Mouse (Mus musculus) hindbrain, embryonic 16.5 days (tissue): ENCODE results near the gene Map3k10. TPM values are rescaled to one million over a fixed set of nuclear protein-coding genes. Genes with fewer than 3 reads are reported as not detected.

Experiments used
- ATAC-seq: fragments of 200-750 bp; cut with Nextera tagmentation; 2 replicates; pipeline ENCODE4 v1.8.0; 2017; ENCODE audit warnings: moderate TSS enrichment, moderate library complexity
- H3K27ac ChIP-seq: fragments of 300-500 bp; sonication (generic); 2 replicates; pipeline ENCODE4 v1.5.1; 2014; ENCODE audit warnings: low read depth, mild to moderate bottlenecking, control low read depth, low read length, moderate library complexity
- H3K27me3 ChIP-seq: fragments of 300-500 bp; sonication (generic); replicated peaks from 2 replicates; pipeline ENCODE4 v1.6.1; 2014; ENCODE audit warnings: low read length; ENCODE audit not compliant: control insufficient read depth, insufficient read depth
- H3K36me3 ChIP-seq: fragments of 300-500 bp; sonication (generic); 2 replicates; pipeline ENCODE4 v1.6.1; 2014; ENCODE audit warnings: mild to moderate bottlenecking, low read length, moderate library complexity, mixed read lengths; ENCODE audit not compliant: control insufficient read depth, insufficient read depth
- H3K4me1 ChIP-seq: fragments of 300-500 bp; sonication (generic); 2 replicates; pipeline ENCODE4 v1.6.1; 2014; ENCODE audit warnings: low read depth, low read length; ENCODE audit not compliant: control insufficient read depth, insufficient read depth
- H3K4me2 ChIP-seq: fragments of 300-500 bp; sonication (generic); 2 replicates; pipeline ENCODE4 v1.6.1; 2014; ENCODE audit warnings: mild to moderate bottlenecking, low read length, control low read depth, moderate library complexity
- H3K4me3 ChIP-seq: fragments of 300-500 bp; sonication (generic); 2 replicates; pipeline ENCODE4 v1.5.1; 2014; ENCODE audit warnings: mild to moderate bottlenecking, low read length, control low read depth, moderate library complexity
- H3K9ac ChIP-seq: fragments of 300-500 bp; sonication (generic); 2 replicates; pipeline ENCODE4 v1.6.1; 2014; ENCODE audit warnings: low read depth, mild to moderate bottlenecking, control low read depth, low read length, moderate library complexity
- H3K9me3 ChIP-seq: fragments of 300-500 bp; sonication (generic); 2 replicates; pipeline ENCODE4 v1.6.1; 2014; ENCODE audit warnings: mild to moderate bottlenecking, low read length, moderate library complexity; ENCODE audit not compliant: control insufficient read depth
- WGBS: fragments of 180-500 bp; shearing (Covaris S2); extraction: QIAGEN DNeasy Blood & Tissue Kit; methylation state at CpG from one replicate; pipeline ENCODE4 v1.1.7; 2014; 5-methylcytosine and 5-hydroxymethylcytosine counted together
- polyA plus RNA-seq: library from polyadenylated mRNA; unstranded; fragments of >200 nt; fragmentation: Nextera tagmentation; extraction: Ambion mirVana; gene quantifications from 2 replicates; pipeline ENCODE4 v1.2.1, GENCODE M21; 2015

Gene Map3k10
- polyA plus RNA-seq, 1 experiment from 2014 or later: 17.5 TPM

GRCm38 (mm10) chr7:27607580-27607979 lies 66.8 kb downstream of the Map3k10 start:
- Histone ChIP-seq H3K4me2 (no peak overlapping the region), H3K27me3 (no peaks in the 10 kb centered on the region), H3K4me3 (no peak overlapping the region), H3K27ac (peak overlapping the region; percentile 49; the same call in 1 of the 2 replicates), H3K36me3 (no peaks in the 10 kb centered on the region), H3K9ac (no peak overlapping the region), H3K9me3 (no peaks in the 10 kb centered on the region), H3K4me1 (peaks cover 30% of the 10 kb centered on the region)
- ATAC-seq: peak; percentile 69
- 39% methylated on average over 5 of the region's 5 CpGs for WGBS

DNA sequence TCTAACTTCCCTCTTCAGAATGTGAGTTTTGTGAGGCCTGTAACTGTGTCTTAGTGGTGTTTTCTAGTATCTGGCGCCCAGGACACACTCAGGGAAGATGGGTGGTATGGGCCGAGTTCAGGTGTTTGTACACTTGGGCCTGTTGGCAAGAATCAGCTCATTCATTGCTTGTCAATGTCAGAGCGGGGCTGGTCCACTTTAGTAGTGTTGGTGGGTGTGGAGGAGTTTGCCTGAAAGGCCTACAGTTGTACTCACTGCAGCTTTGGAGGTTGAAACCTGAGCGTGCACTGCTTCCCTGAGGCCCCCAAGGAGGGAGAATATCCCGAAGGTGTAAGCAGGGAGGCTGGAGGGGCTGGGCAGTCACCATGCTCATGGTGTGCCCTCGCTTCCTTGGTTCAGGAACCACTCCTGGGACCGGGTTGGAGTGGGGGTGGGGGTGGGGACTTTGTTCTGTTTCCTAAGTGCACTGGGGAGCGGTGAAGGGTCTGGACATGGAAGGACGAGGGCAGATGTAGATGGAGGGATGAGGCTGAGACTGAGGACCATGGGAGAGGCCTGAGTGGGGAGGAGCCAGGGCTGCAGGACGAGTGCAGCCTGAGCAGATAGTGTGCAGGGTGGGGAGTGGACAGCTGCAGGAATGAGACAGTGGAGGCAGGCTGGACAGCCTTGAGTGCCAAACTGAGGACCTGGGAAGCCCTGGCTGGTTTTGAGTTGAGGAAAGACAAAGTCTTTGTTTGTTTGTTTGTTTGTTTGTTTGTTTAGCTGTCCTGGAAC lies 67.7 kb downstream of the Map3k10 start:
- Histone ChIP-seq H3K4me2 (no peak overlapping the region), H3K36me3 (no peaks in the 10 kb centered on the region), H3K4me3 (no peak overlapping the region), H3K27ac (peak overlapping the region; percentile 77; the same call in 1 of the 2 replicates), H3K9ac (0 out of 2 replicates have a peak overlapping the region, but pooled peaks have one; percentile 3), H3K9me3 (no peaks in the 10 kb centered on the region), H3K4me1 (peaks cover 37% of the 10 kb centered on the region), H3K27me3 (no peaks in the 10 kb centered on the region)
- WGBS: 63% methylated on average over 10 of the region's 10 CpGs
- no peak for ATAC-seq

Other genes starting within 250 kb of the Map3k10 start
- gene Sptbn4, start 226.9 kb downstream of the Map3k10 start, polyA plus RNA-seq: 3.1 and 3.7 TPM in 2 replicates
- 23.4 and 23.7 TPM in 2 replicates for gene Blvrb, start 226.6 kb downstream of the Map3k10 start, polyA plus RNA-seq
- 9.7 and 10.7 TPM in 2 replicates for gene Sertad3, start 200.8 kb downstream of the Map3k10 start, polyA plus RNA-seq
- gene Sertad1, start 187.7 kb downstream of the Map3k10 start, polyA plus RNA-seq: 9.8 and 11.4 TPM in 2 replicates
- 1.8 and 1.9 TPM in 2 replicates for gene Prx, start 175.3 kb downstream of the Map3k10 start, polyA plus RNA-seq
- 1.4 and 1.5 TPM in 2 replicates for gene Hipk4, start 151.3 kb downstream of the Map3k10 start, polyA plus RNA-seq
- 231 and 263 TPM in 2 replicates for gene Pld3, start 121.4 kb downstream of the Map3k10 start, polyA plus RNA-seq
- 33.7 and 35.7 TPM in 2 replicates for gene 2310022A10Rik, start 121.4 kb downstream of the Map3k10 start, polyA plus RNA-seq
- gene Akt2, start 83.0 kb downstream of the Map3k10 start, polyA plus RNA-seq: 63.0 and 72.9 TPM in 2 replicates
- 86.2 and 99.1 TPM in 2 replicates for gene Ttc9b, start 20.7 kb downstream of the Map3k10 start, polyA plus RNA-seq
- gene Zfp607b, start 14.7 kb upstream of the Map3k10 start, polyA plus RNA-seq: 12.0 and 13.6 TPM in 2 replicates
- gene Zfp60, start 56.8 kb upstream of the Map3k10 start, polyA plus RNA-seq: 84.1 and 94.2 TPM in 2 replicates
- gene Zfp626, start 132.6 kb upstream of the Map3k10 start, polyA plus RNA-seq: 1.6 and 1.7 TPM in 2 replicates
- gene Zfp59, start 164.0 kb upstream of the Map3k10 start, polyA plus RNA-seq: 9.6 and 10.7 TPM in 2 replicates
- gene Zfp607a, start 182.9 kb upstream of the Map3k10 start, polyA plus RNA-seq: 0.88 and 1.4 TPM in 2 replicates